Mouse (Mus musculus) layer of hippocampus, postnatal 14 days (tissue): ENCODE data around the gene Gm45713. TPM values are rescaled to one million over a fixed set of nuclear protein-coding genes. Genes with fewer than 3 reads are reported as not detected.

ENCODE experiments used
- DNase-seq, 2 experiments: peaks; one replicate each; pipeline ENCODE4 v3.0.0; 2021 to 2022; ENCODE audit warnings: low spot score in 2 of 2, mixed read lengths in 1 of 2
- microRNA-seq, 2 experiments: library from miRNA; unstranded; fragments of <30 nt; microRNA quantifications; one replicate each; pipeline ENCODE4 v1.2.0; 2021
- total RNA-seq, 2 experiments: library from RNA; stranded (reverse); gene quantifications; 2 replicates each; pipeline ENCODE4 v1.2.3; 2021

Gene Gm45713
- total RNA-seq, 2 experiments from 2014 or later: 0.39 TPM; not detected in 1

DNA sequence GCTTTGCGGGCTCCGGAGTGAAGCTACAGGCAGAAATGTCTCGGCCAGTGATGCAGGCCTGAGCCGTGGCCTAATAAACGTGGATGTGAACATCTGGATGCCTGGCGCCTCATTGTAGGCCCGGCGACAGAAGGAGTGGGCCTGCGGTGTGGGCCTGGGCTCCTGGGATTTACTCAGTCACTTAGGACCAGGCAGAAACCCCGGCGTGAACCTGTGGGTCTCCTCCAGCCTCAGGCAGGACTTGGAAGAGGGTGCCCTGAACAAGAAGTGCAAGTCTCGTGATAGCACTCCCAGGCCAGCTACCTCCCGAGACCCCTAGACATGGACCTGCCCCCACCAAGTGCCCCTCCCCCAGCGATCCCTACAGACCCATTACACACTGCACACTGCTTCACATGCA lies 58.7 kb downstream of the Gm45713 start:
- no peak for DNase-seq

DNA sequence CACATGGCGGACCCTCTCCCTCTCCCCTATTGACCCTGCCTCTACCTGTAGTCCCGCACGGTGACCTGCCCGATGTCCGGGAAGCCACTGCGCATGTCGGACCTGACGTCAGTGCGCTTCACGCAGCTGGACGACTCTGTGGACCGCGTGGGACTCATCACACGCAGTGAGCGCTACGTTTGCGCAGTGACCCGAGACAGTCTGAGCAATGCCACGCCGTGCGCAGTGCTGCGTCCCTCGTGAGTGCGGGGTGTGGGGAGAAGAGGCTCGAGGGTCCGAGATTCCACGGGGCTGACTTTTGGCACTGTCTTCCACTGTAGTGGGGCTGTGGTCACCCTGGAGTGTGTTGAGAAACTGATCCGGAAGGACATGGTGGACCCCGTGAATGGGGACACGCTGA lies 59.5 kb downstream of the Gm45713 start:
- no peak for DNase-seq

Small RNA genes within 50 kb of the gene (microRNA-seq; reads per million reads assigned to microRNA genes)
- gene Mir150 (1,054 to 1,069 reads per million in 2 experiments), gene Mir5121 (15.9 to 20.1 reads per million in 2 experiments), gene Mir7055 (2.7 to 4.5 reads per million in 2 experiments)

Other genes starting within 250 kb of the Gm45713 start
- gene Med25, start 243.5 kb downstream of the Gm45713 start, total RNA-seq: 100 to 1,000 TPM; 106 to 111 TPM
- gene Fuz, start 240.2 kb downstream of the Gm45713 start, total RNA-seq: 10 to 100 TPM; 21.0 to 21.4 TPM
- gene Ap2a1, start 206.7 kb downstream of the Gm45713 start, total RNA-seq: 100 to 1,000 TPM; 310 to 327 TPM
- under 1 TPM in 1 of 2 experiments, not detected in 1; 0.69 TPM for gene Tsks, start 193.0 kb downstream of the Gm45713 start, total RNA-seq
- gene Cpt1c, start 161.4 kb downstream of the Gm45713 start, total RNA-seq: 100 to 1,000 TPM; 115 to 116 TPM
- 100 to 1,000 TPM; 163 to 195 TPM for gene Prmt1, start 149.7 kb downstream of the Gm45713 start, total RNA-seq
- 10 to 100 TPM; 33.8 to 46.5 TPM for gene Irf3, start 138.6 kb downstream of the Gm45713 start, total RNA-seq
- 1 to 10 TPM; 2.0 to 3.9 TPM for gene Bcl2l12, start 137.5 kb downstream of the Gm45713 start, total RNA-seq
- 100 to 1,000 TPM; 153 to 158 TPM for gene Scaf1, start 119.9 kb downstream of the Gm45713 start, total RNA-seq
- 10 to 100 TPM; 12.1 to 16.2 TPM for gene Rras, start 118.3 kb downstream of the Gm45713 start, total RNA-seq
- 10 to 100 TPM; 67.3 to 67.9 TPM for gene Prr12, start 83.3 kb downstream of the Gm45713 start, total RNA-seq
- 10 to 100 TPM; 49.2 to 55.4 TPM for gene Nosip, start 73.8 kb downstream of the Gm45713 start, total RNA-seq
- gene Prrg2, start 73.6 kb downstream of the Gm45713 start, total RNA-seq: 1 to 10 TPM; 5.3 to 7.4 TPM
- gene Rcn3, start 44.0 kb downstream of the Gm45713 start, total RNA-seq: 10 to 100 TPM; 10.3 to 13.8 TPM
- gene Fcgrt, start 32.4 kb downstream of the Gm45713 start, total RNA-seq: 10 to 100 TPM; 17.1 to 20.9 TPM
- gene Rps11, start 11.8 kb downstream of the Gm45713 start, total RNA-seq: 100 to 1,000 TPM; 427 to 461 TPM
- gene Rpl13a, start 7.5 kb downstream of the Gm45713 start, total RNA-seq: 100 to 1,000 TPM; 736 to 824 TPM
- gene Flt3l, start 201 bp upstream of the Gm45713 start, total RNA-seq: 1 to 10 TPM; 4.5 to 5.8 TPM
- 10 to 100 TPM; 46.1 to 46.5 TPM for gene Pih1d1, start 18.1 kb upstream of the Gm45713 start, total RNA-seq
- 10 to 100 TPM; 14.0 to 15.9 TPM for gene Aldh16a1, start 18.4 kb upstream of the Gm45713 start, total RNA-seq
- gene Slc17a7, start 27.7 kb upstream of the Gm45713 start, total RNA-seq: 1,000 to 10,000 TPM; 1,582 to 1,636 TPM
- gene Gfy, start 43.3 kb upstream of the Gm45713 start, total RNA-seq: under 1 TPM in 1 of 2 experiments, not detected in 1; 0.26 TPM
- not detected for gene Pth2, start 44.8 kb upstream of the Gm45713 start, total RNA-seq
- gene Ccdc155, start 68.7 kb upstream of the Gm45713 start, total RNA-seq: 1 to 10 TPM; 2.0 to 2.7 TPM
- 1 to 10 TPM; 2.6 to 3.3 TPM for gene Dkkl1, start 75.9 kb upstream of the Gm45713 start, total RNA-seq
- 10 to 100 TPM in 1 of 2 experiments, 1 to 10 TPM in 1; 6.9 to 11.5 TPM for gene Tead2, start 79.5 kb upstream of the Gm45713 start, total RNA-seq
- 1 to 10 TPM; 4.0 TPM for gene Cd37, start 102.9 kb upstream of the Gm45713 start, total RNA-seq
- 1 to 10 TPM; 1.4 to 2.3 TPM for gene Slc6a16, start 104.9 kb upstream of the Gm45713 start, total RNA-seq
- not detected for gene Slc6a21, start 141.3 kb upstream of the Gm45713 start, total RNA-seq
- 10 to 100 TPM; 14.8 to 15.5 TPM for gene Trpm4, start 197.5 kb upstream of the Gm45713 start, total RNA-seq
- under 1 TPM; 0.50 to 0.69 TPM for gene Hrc, start 199.1 kb upstream of the Gm45713 start, total RNA-seq
- 100 to 1,000 TPM; 133 TPM for gene Ppfia3, start 230.8 kb upstream of the Gm45713 start, total RNA-seq
- gene Lin7b, start 234.4 kb upstream of the Gm45713 start, total RNA-seq: 100 to 1,000 TPM; 148 to 157 TPM